Mouse (Mus musculus): ENCODE results near the gene Rnft1.
"Not testable (repeated sequence)": the region's sequence is repeated elsewhere in the genome, so short reads cannot be mapped to it uniquely, and the experiment has no call there.

Rnft1 gene

DNA sequence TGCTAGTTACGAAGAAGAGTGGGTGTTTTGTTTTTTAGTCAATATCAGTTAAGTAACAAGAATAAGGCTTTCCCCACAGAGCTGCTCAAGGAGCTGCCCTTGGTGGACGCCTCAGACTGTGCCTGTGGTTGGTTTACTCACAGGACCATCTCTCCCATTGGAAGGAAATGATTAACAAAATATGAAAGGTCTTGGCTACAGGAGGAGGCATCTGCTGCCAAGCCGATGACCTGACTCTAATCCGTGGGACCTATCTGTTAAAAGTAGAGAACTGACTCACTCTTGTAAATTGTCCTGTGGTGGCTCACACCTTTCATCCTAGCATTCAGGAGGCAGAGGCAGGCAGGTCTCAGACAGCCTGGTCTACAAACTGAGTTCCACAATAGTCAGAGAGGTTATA is 43.1 kb downstream of the Rnft1 start:
- no peak for DNase-seq

DNA sequence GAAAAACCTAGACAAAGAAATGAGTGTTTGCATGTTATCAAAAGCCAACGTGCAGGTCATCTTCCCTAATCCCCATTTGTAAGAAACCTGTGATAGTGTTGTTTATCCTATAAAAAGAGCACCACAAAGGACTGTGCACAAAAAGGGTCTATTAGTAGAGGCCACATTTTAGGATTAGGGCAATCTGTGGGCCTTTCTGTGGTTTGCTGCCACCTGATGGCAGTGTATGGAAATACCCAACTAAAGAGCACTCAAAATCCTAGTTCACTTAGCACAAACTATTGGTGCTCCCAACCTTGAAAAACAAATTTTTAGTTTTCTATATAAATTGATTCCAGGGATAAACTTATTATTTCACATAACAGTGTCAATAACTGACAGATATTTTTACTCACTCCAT is 48.4 kb downstream of the Rnft1 start:
- DNase-seq, result peak; percentile 49

DNA sequence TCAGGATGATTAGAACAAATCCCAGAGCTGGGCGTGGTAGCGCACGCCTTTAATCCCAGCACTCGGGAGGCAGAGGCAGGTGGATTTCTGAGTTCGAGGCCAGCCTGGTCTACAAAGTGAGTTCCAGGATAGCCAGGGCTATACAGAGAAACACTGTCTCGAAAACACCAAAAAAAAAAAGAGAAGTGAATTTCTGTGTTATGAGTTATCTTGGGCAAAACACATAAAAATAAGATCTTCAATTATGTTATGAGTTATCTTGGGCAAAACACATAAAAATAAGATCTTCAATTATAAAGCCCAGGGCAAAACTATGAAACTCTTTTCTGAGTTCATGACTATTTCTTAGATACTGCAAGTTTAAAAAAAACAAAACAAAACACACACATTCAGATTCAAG is 48.8 kb downstream of the Rnft1 start:
- not testable (repeated sequence) for DNase-seq

DNA sequence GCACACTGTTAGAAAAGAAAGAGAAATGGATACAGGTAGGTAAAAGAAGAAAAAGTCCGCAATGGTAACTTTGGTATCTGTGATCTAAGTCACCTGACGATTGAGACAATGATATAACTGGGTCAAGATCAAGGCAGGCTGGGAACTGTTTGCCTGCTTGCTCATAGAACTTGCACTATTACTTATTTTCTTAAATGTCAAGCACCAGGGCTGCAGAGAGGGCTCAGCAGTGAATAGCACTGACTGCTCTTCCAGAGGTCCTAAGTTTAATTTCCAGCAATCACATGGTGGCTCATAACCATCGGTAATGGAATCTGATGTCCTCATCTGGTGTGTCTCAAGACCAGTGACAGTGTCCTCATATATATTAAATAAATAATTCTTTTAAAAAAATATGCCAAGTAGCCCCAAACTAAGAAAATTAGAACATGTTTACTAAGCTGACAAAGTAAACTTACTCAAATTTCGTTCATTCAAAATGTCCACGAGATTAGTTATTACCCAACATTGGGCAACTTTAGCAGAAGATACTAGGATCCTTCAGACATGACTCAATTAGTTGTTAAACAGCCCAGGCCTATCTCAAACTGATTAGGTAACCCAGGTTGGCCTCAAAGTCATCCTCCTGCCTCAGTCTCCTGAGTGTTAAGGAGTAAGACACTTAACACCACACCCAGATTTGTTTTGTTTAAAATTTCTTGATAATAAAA is 49.9 kb downstream of the Rnft1 start:
- no peak for DNase-seq

DNA sequence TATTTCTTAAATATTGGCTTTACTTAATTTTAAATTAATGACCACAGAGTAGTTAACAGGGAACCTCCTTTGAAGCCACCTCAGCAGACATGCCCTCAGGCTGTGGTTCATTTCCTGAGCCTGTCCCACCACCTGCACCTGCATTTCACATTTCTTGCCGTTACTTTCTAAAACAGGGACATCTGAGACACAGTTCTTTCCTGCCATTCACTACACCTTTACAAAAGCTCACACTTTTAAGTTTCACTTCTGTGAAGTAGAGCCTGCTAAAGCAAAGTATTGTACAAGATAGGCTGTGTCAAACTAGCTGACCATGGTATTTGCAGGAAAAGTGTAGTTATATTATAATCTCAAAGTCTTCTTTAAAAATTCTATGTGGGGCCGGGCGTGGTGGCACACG is 54.3 kb downstream of the Rnft1 start:
- no peak for DNase-seq

DNA sequence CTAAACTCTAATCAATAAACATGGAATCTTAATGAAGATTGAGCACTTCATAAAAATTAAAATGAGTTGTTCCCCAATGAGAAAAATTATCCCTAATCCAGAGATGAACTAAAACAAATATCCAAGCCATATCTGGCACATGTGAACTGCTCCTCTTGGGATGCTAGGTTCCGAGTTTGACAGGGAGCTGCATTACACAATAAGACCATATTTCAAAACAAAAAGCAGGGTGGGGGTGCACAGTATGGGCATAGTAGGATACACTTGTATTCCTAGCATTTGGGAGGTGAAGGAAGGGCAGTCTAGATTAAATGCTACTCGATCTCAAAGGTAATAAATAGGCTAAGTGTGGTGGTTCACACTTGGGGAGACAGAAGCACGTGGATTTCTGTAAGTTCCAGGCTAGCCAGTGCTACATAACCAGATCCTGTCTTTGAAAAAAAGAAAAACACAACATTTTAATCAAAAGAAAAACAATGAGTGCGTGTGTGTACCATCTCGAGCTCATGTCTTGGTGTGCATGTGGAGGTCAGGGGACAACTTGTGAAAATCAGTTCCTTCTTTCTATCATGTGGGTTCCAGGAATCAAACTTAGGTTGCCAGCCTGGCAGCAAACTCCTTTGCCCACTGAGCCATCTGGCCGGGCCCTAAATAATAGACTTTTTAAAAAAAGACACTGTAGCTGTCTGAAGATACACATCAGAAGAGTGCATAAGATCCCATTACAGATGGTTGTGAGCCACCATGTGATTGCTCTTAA is 55.4 kb downstream of the Rnft1 start:
- DNase-seq, result peak; percentile 13

DNA sequence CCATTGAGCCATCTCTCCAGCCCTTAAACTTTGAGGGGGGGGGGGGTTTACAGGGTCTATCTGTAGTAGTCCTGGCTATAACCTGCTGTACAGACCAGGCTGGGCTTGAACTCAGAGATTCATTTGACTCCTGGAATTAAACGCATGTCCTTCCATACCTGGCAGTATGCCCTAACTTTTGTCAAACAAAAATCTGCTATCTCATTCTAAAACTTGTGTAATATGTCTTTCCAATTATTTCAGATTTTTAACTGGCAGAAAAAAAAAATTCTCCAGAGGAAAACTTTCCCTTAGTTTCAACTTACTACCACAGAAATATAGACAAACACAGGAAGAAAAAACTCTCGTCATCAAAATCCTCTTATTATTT is 56.0 kb downstream of the Rnft1 start:
- no peak for DNase-seq

DNA sequence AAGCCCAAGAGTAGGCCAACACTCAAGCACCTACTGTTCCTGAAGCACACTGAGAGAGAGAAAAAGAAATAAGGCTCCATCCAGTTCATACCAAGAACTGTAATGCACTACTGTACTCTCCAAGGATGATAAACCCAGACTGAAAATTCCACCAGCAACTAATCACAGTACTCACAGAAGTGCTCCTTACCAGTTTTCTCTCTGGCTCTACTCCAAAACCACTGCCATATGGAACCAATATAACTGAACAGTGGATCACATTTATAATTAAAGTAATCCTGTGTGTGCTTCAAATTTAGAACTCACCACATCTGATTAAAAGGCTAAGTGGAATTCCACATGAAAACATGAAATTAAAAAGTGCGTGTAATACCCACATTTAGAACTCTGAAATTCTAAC is 58.4 kb downstream of the Rnft1 start:
- no peak for DNase-seq

DNA sequence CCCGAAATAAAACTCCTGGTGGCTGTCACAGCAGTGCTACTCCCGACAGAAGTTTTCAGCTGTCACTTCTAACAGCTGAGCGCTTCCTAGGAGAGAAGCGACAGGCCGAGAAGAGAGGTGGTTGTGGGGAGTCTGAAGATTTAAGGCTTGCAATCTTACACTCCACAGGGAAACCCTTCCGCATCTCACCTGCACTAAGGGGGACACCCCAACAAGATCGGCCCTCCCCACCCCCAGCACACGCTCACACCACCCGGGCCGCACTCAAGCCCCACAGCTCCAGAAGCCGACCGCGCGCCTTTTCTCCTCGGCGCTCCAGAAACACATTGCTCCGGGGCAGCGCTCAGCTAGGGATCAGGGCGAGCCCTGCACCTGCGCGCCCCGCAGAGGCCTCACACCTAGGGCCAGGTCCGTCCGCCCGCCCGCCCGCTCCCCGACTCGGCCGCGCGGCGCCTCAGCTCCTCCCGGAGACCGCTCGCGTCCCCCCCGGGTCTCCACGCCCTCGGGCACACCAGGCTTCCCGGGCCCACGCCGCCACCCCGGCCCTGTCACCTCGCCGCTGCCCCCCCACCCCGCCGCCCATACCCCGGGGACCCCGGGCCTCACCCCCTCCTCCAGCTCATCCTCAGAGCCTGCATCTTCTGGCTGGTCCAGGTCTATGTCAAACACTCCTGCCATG is 59.6 kb downstream of the Rnft1 start:
- peak; percentile 30 for DNase-seq

DNA sequence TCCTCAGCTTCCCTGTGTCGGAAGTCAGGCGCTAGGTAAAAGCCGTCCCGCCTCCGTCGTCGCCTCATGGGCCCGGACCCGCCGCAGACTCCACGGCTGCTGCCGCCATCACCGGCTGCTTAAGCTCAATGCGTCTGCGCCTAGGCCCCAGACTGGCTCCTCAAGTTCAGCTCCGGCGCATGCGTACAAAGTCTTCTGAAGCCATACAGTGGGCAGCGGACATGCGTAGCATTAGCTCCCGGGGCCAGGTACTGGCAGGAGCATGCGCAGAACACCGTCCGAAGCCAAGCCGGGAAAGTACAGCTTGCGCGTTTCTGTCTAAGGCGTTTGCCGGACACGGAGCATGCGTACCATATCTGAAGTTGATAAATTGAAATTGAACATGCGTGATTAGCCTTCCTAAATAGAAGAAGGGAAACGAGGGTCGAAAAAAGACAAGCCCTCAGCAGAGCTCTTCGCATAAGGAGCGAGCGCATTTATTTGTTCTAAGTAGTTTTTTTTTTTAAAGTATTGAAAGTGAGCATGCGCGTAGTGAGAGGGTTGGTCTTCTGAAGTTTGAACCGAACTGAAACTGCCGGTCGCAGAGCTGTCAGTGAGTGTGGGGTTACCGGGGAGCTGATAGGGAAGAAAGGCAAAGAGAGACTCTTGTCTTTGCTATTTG is 60.3 kb downstream of the Rnft1 start, which contains the start of the genes Rps6kb1 and Tubd1:
TSS of gene Rps6kb1 (minus strand) at position 167 of the 661 bp plus-strand sequence.
TSS of gene Tubd1 (plus strand) at position 353 of the 661 bp plus-strand sequence.
- DNase-seq, result peak; percentile 100

DNA sequence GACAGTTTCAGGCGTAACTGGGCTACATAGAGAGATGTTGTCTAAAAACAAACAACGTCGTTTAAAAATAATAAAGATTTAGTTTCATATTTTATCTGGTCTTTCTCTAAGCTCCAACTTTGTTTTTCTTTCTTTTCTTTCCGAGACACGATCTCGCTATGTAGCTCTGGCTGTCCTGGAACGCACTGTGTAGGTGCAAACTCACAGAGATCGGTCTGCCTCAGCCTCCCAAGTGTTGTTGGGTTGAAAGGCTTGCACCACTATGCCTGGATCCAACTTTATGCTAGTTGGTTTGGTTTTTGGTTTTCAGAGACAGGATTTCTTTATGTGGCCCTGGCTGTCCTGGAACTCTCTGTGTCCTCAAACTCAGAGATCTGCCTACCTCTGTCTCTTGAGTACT is 61.1 kb downstream of the Rnft1 start:
- DNase-seq, result no peak

DNA sequence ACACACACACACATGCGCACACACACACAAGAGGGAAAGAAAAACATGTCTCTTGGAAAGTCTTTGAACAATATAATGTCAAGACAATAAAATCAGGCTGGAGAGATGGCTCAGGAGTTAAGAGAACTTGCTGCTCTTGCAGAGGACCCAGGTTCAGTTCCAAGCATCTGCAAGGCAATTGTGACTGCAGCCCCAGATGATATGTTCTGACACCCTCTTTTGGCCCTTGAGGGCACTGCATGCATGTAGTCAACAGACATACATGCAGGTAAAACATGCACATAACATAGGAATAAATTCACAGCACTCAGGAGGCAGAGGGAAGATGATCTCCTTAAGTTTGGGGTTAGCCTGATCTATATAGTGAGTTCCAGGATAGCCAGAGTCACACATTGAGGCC is 63.0 kb downstream of the Rnft1 start:
- DNase-seq, result peak; percentile 30

Measured in lung, postnatal 36 days (tissue).